Mouse (Mus musculus) gastrocnemius, adult 8-10 months (tissue): ENCODE measurements around the gene Mrnip. TPM values are rescaled to one million over a fixed set of nuclear protein-coding genes. Genes with fewer than 3 reads are reported as not detected.
"Not testable (repeated sequence)": the region's sequence is repeated elsewhere in the genome, so short reads cannot be mapped to it uniquely, and the experiment has no call there.

ENCODE experiments used
- DNase-seq, 2 experiments: peaks; one replicate each; pipeline ENCODE4 v3.0.0; 2022; ENCODE audit warnings: low spot score in 2 of 2
- total RNA-seq, 4 experiments: library from RNA; stranded (reverse); gene quantifications; 2 replicates each; pipeline ENCODE4 v1.2.4; 2022

Gene Mrnip
- total RNA-seq: 1 to 10 TPM; 2.4 to 2.9 (median 2.6) TPM

DNA sequence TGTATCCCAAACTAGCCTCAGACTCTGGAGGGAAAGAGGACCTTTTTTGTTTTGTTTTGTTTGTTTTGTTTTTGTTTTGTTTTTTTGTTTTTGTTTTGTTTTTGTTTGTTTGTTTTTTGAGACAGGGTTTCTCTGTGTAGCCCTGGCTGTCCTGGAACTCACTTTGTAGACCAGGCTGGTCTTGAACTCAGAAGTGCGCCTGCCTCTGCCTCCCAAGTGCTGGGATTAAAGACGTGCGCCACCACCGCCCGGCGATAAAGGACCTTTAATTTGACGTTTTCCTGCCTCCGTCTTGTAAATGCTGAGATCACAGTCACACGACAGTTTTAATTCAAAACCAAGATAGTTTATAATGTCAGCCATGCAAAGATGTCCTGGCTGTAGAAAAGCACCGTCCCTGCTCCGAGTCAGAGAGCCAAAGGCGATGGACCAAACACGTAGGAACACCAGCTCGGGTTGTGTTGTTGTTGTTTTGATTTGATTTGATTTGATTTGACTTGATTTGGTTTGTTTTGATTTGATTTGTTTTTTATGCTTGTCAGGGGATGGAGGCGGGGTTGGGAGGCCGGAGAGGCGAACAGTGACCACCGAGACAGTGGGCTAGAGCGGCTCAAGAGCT lies at the start of gene Mrnip:
TSS of gene Mrnip (plus strand) at position 334 of the 619 bp plus-strand sequence.
- DNase-seq: not testable (repeated sequence)

DNA sequence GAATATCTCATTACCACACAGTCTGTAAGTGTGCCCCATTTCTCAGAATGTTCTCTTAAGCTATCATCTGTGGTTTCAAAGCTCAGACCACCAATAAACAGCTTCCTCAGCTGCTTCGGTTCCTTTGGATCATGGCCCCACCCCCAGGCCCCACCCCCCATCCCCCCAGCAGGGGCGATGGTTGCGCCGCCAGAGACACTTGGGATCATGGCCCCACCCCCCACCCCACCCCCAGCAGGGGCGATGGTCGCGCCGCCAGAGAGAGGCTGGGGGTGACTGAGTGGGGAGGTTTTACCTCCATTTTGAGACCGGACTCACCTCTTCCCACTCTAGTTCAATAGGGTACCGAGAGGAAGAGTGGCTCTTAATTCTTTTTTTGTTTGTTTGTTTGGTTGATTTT lies 46.5 kb upstream of the Mrnip start:
- no peak for DNase-seq

DNA sequence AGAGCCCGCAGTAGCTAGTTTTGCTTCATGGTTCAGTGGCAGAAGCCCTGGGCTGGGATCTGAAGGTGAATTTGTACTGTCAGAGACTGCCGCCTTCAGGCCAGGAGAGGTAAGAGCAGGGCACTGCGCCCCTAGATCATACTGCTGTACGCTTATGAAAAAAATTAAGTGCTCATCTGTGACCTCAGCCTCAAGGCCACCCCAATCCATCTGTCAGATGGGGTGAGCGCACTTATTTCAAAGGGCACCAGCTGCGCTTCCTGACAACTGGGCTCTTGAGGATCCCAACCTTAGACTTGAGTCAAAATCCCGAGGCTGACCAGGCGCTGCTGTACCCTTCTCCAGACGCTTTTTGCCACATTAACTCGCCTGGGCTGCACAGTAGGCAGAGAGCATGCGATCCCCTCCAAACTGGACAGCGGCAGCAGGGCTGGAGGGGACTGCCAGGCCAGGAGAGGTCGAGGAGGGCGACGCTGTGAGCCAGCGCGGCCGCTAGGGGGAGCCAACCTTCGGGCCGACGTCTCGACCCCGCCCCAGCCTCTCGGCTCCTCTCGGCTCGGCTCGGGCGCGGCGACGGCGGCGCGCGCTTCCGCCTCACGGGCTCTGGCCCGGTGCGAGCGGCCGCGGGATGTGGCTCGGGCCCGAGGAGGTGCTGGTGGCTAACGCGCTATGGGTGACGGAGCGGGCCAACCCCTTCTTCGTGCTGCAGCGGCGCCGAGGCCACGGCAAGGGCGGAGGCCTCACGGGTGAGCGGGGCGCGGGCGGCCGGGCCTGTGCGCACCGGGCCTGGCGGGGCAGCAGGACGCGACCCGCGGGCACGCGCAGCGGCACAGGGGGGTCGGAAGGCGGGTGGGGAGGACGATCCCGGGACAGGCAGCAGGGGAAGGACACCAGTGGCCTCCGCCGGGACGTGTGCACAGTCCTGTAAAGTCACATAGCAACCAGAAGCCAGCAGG lies 43.2 kb upstream of the Mrnip start, which contains the start of gene Tbc1d9b:
TSS of gene Tbc1d9b (plus strand) at position 586 of the 956 bp plus-strand sequence.
- peak; percentile 79 to 86 for DNase-seq

DNA sequence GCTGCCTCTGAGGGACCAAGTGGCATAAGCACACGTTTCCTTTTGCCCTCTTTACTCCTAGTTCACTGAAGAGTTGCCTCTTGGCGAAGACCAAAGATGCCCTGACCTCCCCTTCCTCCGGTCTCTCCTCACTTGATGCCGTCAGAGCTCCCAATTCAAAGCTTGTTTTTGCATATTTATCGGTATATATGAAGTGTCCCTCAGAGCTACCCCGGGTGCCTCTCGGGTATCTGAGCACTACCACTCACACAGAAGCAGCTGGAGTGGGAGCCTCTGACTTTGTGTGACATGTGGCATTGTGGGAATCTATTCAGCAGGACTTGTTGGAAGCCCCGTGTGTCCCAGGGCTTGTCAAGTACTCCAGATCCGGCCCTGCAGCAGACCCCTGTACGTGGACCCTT lies 42.4 kb upstream of the Mrnip start:
- DNase-seq: no peak

DNA sequence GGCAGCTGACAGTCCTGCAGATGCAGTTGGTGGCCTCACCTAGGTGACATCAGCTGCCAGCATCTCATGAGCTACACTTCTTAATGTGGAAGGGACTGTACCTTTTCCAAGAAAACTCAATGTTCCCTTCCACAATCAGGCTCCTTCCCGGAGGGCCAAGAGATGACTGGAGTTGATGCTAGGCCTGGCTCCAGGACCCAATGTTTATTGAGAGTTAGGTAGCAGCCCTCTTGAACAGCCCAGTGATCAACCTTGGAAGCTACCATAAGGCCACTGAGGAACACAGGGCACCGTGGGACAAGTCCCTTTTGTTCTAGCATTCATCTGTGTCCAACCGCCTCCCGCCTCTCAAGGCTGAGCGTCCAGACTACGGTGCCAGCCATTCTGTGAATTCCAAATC lies 42.0 kb upstream of the Mrnip start:
- no peak for DNase-seq

DNA sequence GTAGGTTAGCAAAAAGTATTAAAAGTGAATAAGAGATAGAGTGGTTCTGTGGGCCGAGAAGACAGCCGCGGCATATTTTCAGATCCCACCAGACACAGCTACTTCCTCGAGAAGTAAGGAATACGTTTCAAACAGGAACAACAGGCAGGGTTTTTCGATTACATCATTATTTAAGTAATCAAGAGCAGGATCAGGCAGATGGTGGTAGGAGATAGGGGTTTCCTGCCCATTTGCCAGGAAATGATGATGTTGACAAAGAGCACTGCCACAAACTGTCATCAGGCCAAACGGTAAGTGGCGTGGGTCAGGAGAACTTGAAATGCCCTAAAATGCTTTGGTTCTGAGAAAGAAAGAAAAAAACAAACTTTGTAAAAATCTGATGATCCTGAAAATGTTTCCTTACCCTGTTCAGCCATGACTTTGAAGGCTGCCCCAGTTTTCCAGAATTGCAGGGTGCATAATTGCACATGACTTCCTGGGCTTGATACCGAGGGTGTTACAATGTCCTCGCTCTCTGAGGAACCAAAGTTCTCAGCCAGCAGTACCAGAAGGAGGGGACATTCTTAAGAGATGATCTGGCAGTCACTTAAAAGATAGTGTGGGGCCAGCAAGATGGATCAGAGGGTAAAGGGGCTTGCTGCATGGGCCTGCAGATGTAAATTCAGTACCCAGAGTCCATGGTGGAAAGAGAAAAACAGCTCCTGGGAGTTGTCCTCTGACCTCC lies 39.9 kb upstream of the Mrnip start:
- DNase-seq: no peak

DNA sequence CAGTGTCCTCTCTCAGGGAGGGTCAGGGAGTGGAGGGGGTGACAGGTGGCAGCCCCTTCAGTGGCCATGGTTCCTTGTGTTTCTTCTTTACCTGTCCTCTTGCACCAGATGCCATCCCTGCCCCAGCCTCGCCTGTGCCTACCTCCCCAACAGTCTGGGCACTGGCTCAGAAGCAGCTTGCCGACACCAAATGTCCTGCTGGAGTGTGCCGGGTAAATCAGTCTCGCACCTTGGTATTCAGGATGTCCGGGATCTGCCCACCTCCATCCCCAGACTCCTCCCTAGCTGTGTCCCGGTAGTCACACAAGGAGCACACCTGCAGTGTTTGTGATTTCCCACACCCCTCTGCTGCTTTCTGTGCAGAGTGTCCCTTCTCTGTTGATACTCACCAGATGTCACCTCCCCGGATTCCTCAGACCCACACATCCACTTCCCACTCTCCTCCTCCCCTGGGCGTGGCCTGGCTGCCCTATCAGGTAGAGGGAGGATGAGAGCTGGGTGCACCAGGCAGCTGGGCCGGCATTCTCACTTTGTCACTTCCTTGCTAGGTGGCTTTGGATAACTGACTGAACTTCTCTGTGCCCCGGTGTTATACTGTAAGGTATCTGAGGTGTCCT lies 35.9 kb upstream of the Mrnip start:
- DNase-seq: no peak

DNA sequence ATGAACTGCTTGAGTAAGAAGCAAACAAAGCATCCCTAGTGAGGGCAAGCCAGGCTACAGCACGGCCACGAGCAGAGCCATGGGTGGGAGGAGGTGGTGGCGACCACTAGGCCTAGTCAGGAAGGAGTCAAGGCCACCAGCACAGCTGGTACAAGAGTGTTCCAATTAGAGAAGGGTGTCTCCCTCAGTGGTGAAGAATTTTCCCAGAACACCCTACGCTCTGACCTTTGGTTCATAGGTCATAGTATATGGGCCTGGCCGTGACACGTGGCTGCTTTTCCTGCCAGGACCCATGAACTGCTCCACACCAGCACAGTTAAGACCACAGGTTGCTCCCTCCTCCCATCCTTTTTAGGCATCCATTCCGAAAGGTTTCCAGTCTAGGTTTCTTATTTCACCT lies 34.7 kb upstream of the Mrnip start:
- no peak for DNase-seq

DNA sequence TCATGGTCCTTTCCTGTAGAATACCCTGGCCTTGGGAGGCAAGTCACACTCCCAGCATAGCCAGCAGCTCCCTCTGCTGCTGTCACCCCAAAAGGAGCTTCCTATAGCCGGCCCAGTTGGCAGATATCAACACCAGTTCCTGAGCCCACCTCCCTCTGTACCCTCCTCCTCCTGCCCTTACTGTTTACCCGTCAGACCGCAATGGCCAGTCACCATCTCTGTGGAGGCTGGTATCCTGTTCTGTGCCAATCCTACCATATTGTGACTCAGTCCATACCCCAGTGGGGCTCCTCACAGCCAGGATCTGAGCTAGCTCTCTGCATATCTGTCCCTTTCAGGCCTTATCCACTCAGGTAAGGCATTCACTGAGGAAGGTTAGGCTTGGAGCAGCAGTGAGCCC lies 28.7 kb upstream of the Mrnip start:
- DNase-seq: no peak

DNA sequence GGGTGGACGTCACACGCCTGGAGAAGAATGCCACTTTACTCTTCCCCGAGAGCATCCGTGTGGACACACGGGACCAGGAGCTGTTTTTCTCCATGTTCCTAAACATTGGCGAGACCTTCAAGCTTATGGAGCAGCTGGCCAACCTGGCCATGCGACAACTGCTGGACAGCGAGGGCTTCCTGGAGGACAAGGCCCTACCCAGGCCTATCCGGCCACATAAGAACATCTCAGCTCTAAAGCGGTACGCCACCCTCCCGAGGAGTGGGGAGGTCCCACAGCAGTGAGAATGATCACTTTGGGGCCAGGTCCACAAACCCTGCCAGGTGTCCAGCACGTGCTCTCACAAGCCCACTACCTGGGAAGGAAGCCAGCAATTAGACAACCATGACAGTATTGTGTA lies 28.1 kb upstream of the Mrnip start:
- DNase-seq: no peak

DNA sequence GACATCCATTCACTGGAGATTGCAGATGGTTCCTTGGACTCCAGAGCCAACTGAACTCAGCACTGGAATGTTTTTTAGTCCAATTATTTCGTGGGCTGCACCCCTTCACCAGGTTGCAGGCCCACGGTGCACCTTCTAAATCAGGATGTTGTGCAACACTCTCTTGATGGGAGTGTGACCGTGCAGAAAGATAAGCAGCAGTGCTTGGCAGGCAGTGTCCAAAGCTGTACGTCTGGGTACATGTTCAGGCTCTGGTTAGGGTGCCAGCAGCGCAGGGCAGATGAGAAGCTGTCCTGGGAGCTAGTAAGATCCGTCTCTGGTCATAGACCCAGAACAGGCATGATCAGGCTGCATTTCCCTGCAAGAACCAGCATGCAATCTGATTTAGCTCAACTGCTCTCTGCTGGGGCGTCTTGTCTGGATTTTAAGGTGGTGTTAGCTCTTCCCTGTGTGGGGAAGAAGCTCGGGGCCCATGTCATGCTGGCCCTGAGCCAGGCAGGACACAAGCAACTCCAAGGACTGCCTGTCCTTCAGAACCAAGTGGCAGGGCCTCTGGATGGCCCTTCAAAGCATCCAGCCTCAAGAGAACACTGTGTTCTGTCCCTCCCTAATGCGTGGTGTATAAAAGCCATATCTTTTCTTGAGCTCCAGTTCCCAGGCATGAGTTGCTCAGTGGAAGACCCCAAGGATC lies 26.8 kb upstream of the Mrnip start:
- DNase-seq: no peak

DNA sequence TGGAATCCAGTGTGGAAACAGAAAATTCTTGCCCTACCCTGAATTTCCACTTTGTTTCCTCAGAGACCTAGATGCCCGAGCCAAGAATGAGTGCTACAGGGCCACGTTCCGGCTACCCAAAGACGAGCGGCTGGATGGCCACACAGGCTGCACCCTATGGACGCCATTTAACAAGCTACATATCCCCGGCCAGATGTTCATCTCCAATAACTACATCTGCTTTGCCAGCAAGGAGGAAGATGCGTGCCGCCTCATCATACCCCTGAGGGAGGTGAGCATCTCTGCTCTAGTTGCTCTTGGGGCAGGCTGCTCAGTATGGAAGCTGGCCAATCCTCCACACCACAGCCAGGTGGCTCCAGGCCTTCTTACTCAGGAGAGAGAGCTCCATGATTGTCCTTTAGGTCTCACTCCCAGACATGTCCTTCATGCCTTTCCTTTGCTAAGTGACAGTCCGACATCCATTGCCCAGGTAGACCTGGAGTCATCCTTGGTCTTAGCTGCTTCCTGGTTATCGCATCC lies 26.2 kb upstream of the Mrnip start:
- DNase-seq: no peak

DNA sequence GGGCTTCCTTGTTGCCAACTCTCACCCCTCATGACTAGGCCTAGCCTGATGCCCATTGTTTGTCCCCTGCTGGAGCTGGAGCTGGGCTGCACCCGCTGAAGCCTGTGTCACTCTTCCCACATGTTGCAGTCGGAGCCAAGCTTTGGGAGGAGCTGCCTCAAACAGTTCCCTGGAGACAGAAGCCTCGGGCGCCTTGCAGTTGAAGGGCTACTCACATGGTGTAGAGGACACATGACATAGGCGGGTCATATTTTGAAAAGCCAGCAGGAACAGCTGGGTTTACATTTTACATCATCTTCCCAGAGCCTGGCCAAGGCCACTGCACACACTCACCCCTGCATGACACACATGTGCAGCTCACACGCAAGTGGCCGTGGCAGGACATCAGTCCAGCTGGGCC lies 25.0 kb upstream of the Mrnip start:
- DNase-seq: peak in 1 of 2 experiments; percentile 22

DNA sequence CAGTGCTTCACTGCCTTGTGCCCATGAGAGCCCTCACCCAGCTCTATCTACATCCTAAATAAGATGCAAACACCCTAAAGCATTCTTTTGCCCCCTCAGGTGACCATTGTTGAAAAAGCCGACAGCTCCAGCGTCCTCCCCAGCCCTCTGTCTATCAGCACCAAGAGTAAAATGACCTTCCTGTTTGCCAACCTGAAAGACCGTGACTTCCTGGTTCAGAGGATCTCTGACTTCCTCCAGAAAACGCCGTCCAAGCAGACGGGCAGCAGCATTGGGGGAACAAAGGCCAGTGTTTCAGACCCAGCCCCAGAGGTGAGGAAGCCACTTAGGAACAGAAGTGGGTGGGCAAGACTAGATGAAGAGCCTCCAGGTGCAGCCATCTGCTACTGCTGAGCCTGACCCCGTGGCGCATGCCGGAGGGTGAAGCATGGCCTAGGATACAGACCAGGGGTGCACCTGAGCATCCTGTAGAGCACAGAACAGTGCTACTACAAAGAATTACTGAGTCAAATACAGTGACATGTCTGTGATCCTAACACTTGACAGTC lies 24.6 kb upstream of the Mrnip start:
- DNase-seq: no peak

DNA sequence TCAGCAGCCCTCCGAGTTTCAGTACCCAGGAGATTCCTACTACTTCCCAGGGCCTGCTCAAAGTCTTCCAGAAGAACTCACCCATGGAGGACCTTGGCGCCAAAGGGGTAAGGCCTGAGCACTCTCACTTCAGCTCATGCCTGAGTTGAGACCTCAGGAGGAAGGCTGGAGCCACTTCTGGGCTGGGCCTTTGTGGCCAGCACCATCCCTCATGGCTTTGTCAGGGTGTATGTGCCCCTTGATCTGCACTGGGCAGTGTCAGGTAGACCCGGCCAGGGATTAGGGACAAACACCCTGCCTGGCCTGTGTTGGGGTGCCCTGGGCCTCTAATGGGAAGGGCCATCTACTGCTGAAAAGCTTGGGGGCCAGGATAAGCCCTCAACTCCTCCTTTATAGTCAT lies 22.9 kb upstream of the Mrnip start:
- no peak for DNase-seq

DNA sequence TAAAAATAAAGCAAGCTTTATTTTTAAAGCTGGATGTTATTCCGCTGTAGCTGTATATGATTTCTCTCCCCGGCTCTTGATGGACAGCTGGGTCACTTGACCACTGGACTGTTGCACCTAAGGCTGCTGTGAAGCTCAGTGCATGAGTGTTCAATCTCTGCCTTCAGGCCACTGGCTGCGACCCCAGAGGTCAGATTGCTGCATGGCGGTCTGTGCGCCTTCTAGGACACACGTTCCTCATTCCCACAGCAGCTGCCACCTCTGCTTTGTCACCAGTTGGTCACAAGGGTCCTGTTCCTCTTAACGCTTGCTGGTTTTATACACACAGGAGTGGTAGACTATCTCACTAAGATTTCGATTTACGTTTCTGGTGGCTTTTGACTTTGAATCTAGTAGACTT lies 20.1 kb upstream of the Mrnip start:
- no peak for DNase-seq

DNA sequence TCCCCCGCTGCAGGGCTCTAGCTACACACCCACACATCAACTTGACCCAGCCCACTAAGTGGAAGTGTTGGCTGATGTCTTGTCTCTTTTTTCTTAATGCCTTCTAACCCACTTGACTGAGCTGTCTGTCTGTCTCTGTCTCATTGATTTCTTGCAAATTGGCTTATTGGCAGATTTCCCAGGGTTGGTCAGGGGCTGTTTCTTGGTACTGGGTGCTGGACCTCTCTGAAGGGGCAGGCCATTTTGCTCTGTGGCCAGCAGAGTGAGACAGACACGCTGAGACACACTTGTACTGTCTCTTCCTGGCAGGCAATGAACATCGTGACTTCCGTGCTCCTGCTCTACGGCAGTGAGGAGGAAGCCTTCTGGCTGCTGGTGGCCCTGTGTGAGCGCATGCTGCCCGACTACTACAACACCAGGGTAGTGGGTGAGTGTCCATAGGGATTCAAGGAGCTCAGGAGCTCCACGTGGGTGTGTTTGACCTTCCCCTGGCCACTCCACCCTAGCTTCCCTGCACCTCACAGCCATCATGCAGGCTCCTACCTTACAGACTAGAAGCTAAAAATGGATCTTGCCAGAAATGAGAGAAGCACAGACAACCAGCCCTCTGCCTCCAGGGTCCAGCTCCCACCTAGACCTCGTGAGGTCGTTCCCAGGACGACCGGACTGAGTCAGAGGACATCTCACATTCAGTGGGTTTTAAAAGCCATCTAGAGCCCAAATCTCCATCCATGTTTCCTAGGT lies 19.3 kb upstream of the Mrnip start:
- no peak for DNase-seq

DNA sequence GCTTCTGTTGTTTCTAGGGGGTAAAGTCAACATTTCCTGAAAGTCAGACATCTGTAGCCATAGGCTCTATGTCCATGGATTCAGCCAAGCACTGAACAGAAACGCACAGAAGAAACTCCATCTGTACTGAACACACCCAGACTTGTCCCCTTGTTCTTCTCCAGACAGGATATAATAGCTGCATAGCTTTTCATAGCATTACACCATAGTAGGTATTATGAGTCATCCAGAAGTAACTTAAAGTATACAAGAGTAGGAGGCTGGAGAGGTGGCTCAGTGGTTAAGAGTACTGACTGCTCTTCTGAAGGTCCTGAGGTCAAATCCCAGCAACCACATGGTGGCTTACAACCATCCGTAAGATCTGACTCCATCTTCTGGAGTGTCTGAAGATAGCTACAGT lies 18.5 kb upstream of the Mrnip start:
- DNase-seq: no peak

DNA sequence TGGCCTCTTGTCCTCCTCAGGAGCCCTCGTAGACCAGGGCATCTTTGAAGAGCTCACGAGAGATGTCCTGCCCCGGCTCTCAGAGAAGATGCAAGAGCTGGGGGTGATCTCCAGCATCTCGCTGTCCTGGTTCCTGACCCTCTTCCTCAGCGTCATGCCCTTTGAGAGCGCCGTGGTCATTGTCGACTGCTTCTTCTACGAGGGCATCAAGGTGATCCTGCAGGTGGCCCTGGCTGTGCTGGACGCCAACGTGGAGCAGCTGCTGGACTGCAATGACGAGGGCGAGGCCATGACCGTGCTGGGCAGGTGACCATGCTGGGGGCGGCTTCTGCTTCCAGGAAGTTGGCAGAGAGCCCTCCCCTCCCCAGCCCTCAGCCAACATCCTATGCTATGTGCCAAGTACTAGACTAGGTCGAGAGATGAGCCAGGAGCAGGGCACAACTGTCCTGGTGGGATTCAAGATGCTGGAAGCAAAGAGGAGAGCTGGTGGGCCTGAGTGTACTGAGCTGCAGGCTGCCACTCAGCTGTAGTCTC lies 17.5 kb upstream of the Mrnip start:
- no peak for DNase-seq

DNA sequence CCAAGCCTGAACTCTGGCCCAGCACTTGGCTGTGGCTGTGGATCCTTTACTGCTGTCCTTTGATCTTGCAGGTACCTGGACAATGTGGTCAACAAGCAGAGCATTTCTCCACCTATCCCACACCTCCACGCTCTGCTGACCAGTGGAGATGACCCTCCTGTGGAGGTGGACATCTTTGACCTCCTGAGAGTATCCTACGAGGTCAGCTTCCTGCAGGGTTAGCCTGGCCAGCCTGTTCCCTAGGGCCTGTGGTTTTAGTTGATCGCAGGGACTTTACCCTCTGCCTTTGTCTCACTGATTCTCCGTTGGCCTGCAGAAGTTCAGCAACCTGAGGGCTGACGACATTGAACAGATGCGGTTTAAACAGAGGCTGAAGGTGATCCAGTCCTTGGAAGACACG lies 15.9 kb upstream of the Mrnip start:
- DNase-seq: no peak
